Mouse (Mus musculus) liver, adult (tissue): ENCODE results near the gene Calhm3.

Experiments used
- GATA4 ChIP-seq: IDR thresholded peaks from 2 replicates; pipeline ENCODE4 v1.6.1; 2014; ENCODE audit warnings: mild to moderate bottlenecking, low read length; ENCODE audit not compliant: insufficient replicate concordance

Calhm3 gene

GRCm38 (mm10) chr19:47157664-47158063, at the start of gene Calhm3:
Gene Calhm3 (minus strand): TSS chr19:47157764.
- no peak for TF ChIP-seq GATA4

- no peak for TF ChIP-seq GATA4
Observed at GRCm38 (mm10) chr19:47206126-47206525, 48.6 kb upstream of the Calhm3 start.

GRCm38 (mm10) chr19:47204653-47205052, 47.1 kb upstream of the Calhm3 start:
- no peak for TF ChIP-seq GATA4

GRCm38 (mm10) chr19:47203042-47203441, 45.5 kb upstream of the Calhm3 start:
- TF ChIP-seq GATA4, result no peak

- no peak for TF ChIP-seq GATA4
Observed at GRCm38 (mm10) chr19:47202429-47202828, 44.9 kb upstream of the Calhm3 start.

- no peak for TF ChIP-seq GATA4
Observed at GRCm38 (mm10) chr19:47201972-47202371, 44.4 kb upstream of the Calhm3 start.

- no peak for TF ChIP-seq GATA4
Observed at GRCm38 (mm10) chr19:47198671-47199350, 41.2 kb upstream of the Calhm3 start.

GRCm38 (mm10) chr19:47192158-47192557, 34.6 kb upstream of the Calhm3 start:
- no peak for TF ChIP-seq GATA4

- TF ChIP-seq GATA4, result no peak
Observed at GRCm38 (mm10) chr19:47188515-47189128, 31.1 kb upstream of the Calhm3 start.

GRCm38 (mm10) chr19:47186514-47187275, 29.1 kb upstream of the Calhm3 start:
- no peak for TF ChIP-seq GATA4

- no peak for TF ChIP-seq GATA4
Observed at GRCm38 (mm10) chr19:47184736-47185135, 27.2 kb upstream of the Calhm3 start.

GRCm38 (mm10) chr19:47184221-47184620, 26.7 kb upstream of the Calhm3 start:
- no peak for TF ChIP-seq GATA4

GRCm38 (mm10) chr19:47180011-47180410, 22.4 kb upstream of the Calhm3 start:
- TF ChIP-seq GATA4, result no peak

- TF ChIP-seq GATA4, result no peak
Observed at GRCm38 (mm10) chr19:47179272-47179809, 21.8 kb upstream of the Calhm3 start.

GRCm38 (mm10) chr19:47178431-47179271, 21.1 kb upstream of the Calhm3 start, which contains the start of gene Neurl1a:
Gene Neurl1a (plus strand): TSS chr19:47178820.
- no peak for TF ChIP-seq GATA4
